Mouse (Mus musculus) Patski (cell line): ENCODE data around the gene Gm42906. TPM values are rescaled to one million over a fixed set of nuclear protein-coding genes. Genes with fewer than 3 reads are reported as not detected.

Source experiments
- ATAC-seq: fragments of 100-300 bp; one replicate; pipeline ENCODE4 v1.8.0; 2021
- CTCF ChIA-PET: fragments of 350-600 bp; sonication (Branson Sonifier 250); formaldehyde crosslinking; loops from one replicate; lab custom pipeline; 2022; ENCODE audit warnings: inconsistent platforms; lab: Charles Lee
- POLR2A ChIA-PET: fragments of 350-600 bp; sonication (Branson Sonifier 250); formaldehyde crosslinking; loops from one replicate; lab custom pipeline; 2022; ENCODE audit warnings: antibody characterized with exemption, inconsistent platforms; lab: Charles Lee
- DNase-seq: peaks from one replicate; pipeline ENCODE4 v3.0.0-alpha.2; 2011; ENCODE audit warnings: low read depth, low spot score
- H3K27me3 ChIP-seq: fragments of 371-371 bp; one replicate; pipeline ENCODE4 v1.5.1; 2021
- CTCF ChIP-seq: fragments of 100-300 bp; IDR thresholded peaks from one replicate; pipeline ENCODE4 v1.5.1; 2021
- in situ Hi-C: fragments of 300-500 bp; cut with MboI; formaldehyde crosslinking; loops from 3 replicates; pipeline ENCODE4 v1.11.1; 2018; ENCODE audit warnings: low pct_unique_long_range_greater_than_20kb, mixed read lengths
- polyA plus RNA-seq: library from polyadenylated mRNA; unstranded; gene quantifications from one replicate; pipeline ENCODE4 v1.2.3, GENCODE M21; 2021

Gene Gm42906
- polyA plus RNA-seq, 1 experiment from 2014 or later = not detected

DNA sequence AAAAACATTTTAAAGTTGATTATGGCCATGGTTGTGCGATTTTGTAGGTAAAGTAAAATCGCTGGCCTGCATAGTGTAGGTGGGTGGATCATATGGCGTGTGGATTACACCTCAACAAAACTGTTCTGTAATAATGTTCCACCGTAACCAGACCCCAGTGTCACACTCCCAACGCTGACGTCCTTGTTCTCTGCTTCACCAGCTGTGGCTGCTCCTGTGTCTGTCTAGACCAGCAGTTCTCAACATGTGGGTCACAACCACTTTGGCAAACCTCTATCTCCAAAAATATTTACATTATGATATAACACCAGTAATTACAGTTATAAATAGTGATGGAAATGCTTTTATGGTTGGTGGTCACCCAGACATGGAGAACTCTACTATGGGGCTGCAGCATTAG, 150.0 kb downstream of the Gm42906 start:
- DNase-seq = no peak
- no peak for TF ChIP-seq CTCF
- in situ Hi-C loops = no loop called here
- ChIA-PET CTCF (interaction anchor here (1.0 kb wide), 1 partner anchor 17 kb away, joined by 3 read pairs; no protein-coding TSS in a partner anchor), POLR2A (no interaction called here)
- no peak for ATAC-seq
- no peaks in the 10 kb centered on the region for H3K27me3 ChIP-seq

DNA sequence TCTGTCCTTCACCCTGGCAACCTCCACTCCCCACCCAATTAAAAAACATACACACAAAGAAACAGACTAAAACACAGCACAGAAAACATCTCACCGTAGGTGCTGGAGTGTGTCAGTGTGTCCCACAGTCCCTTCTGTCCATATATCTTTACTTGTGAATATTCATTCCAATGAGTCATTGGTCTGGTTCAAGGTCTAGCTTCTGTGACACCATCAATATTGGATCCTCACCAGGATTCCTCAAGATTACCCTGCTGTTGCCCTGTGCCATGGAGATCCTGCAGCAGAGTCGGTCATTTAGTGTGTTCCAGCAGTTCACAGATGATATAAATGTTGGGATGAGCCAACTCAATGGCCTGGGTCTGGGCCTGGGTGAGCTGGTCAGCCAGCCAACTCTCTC, 152.0 kb downstream of the Gm42906 start:
- DNase-seq (no peak), ATAC-seq (no peak)
- in situ Hi-C loops = no loop called here
- CTCF ChIA-PET = no interaction called here
- TF ChIP-seq CTCF = no peak
- POLR2A ChIA-PET = no interaction called here
- H3K27me3 ChIP-seq = no peaks in the 10 kb centered on the region

DNA sequence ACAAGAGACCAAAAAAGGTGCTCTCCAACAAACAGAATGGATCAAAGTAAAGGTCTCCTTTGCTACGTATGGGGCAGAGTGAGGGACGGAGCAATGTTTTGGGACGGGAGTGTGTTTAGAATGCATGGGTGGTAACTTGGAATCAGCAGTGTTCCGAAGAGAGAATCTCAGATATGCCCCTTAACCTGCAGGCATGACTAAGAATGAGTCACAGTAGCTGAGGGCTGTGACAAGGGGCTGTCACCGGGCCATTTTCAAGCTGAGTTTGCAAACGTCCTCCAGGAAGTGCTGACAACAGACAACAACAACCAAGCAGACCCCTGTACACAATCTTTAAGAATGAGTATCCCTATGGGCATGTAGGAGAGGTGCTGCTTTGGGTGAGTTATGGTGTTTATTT, 153.7 kb downstream of the Gm42906 start:
- POLR2A ChIA-PET = interaction anchor here (0.6 kb wide), 1 partner anchor 86 kb away, joined by 4 read pairs; no protein-coding TSS in a partner anchor
- TF ChIP-seq CTCF = no peak
- no peaks in the 10 kb centered on the region for H3K27me3 ChIP-seq
- in situ Hi-C loops = no loop called here
- CTCF ChIA-PET = interaction anchor here (1.5 to 2.8 kb wide), 2 partner anchors 11 to 13 kb away, joined by 4 to 8 read pairs; no protein-coding TSS in a partner anchor
- ATAC-seq (peak; percentile 88), DNase-seq (peak; percentile 42)

DNA sequence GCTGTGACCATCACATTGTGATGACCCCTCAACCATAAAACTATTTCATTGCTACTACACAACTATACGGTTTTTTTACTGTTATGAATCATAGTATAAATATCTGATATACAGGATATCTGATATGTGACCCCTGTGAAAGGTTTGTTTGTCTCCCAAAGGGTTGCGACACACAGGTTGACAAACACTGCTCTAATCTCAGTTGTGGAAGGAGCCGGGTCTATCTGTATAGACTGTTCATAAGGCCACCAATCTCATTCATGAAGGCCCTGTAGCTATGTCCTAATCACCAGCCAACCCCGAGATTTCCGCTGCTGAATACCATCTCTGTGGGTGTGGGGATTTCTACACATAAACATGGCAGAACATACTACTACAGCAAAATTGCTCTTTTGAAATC, 157.1 kb downstream of the Gm42906 start:
- TF ChIP-seq CTCF = no peak
- H3K27me3 ChIP-seq = no peaks in the 10 kb centered on the region
- POLR2A ChIA-PET = no interaction called here
- CTCF ChIA-PET = interaction anchor here (1.6 kb wide), 1 partner anchor 18 kb away, joined by 3 read pairs; no protein-coding TSS in a partner anchor
- in situ Hi-C loops = no loop called here
- ATAC-seq (no peak), DNase-seq (no peak)

DNA sequence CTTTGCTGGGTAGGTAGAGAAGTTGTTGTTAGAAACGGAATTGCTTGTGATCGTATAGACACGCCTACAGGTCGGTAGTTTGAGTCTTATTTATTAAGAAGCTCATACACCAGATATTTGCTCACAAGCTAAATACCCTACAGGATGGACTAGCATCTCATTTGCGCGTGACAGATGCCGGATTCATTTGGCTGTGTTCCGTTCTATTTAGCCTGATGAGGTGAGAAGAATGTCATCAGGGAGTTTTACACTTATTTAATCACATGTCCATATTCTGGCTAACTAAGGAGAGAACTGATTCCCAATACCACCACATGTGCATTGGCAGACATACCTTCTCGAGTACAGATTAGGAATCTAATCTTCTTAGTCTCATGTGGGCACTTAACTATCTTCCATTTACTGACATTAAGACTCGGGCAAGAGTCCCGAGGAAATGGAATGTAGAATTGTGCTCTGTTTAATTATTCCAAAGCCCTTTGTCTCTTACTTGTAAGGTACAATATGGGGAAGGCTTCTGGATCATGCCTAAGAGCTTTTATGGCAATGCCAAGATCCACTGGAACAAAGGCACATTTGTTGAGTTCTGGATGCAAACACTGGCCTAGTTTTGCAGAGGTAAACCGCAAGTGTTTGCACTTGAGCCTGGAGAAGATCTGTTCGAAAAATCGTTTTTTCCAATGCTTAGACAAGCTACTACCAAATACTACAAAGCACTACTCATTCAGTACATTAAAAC, 160.9 kb downstream of the Gm42906 start:
- ChIA-PET CTCF (no interaction called here), POLR2A (interaction anchor here (0.5 kb wide), 1 partner anchor 115 kb away, joined by 3 read pairs; no protein-coding TSS in a partner anchor)

DNA sequence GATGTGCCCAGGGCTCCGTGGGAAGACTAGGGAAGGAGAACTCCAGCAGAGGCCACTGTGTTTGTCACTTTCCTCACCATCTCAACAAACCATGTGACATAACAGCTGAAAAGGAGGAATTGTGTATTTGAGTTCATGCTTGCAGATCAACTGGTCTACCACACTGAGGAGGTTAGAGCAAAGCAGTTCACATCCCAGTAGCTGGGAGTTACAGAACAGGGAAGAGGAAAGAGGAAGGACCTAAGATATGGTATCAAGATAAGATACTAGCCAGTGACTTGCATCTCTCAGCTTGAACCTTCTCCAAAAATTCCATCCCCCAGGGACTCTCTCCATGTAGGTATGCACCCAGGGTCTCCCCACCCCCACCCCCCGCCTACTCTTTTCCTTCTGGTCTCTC, 166.4 kb downstream of the Gm42906 start:
- no peak for TF ChIP-seq CTCF
- CTCF ChIA-PET = interaction anchor here (1.2 to 1.6 kb wide), 3 partner anchors 9 to 17 kb away, joined by 3 to 4 read pairs (median 4); no protein-coding TSS in a partner anchor

More for the DNA sequence above, 160.9 kb downstream of the Gm42906 start:
- TF ChIP-seq CTCF = no peak
- no peaks in the 10 kb centered on the region for H3K27me3 ChIP-seq
- ATAC-seq (no peak), DNase-seq (no peak)
- in situ Hi-C loops = no loop called here

DNA sequence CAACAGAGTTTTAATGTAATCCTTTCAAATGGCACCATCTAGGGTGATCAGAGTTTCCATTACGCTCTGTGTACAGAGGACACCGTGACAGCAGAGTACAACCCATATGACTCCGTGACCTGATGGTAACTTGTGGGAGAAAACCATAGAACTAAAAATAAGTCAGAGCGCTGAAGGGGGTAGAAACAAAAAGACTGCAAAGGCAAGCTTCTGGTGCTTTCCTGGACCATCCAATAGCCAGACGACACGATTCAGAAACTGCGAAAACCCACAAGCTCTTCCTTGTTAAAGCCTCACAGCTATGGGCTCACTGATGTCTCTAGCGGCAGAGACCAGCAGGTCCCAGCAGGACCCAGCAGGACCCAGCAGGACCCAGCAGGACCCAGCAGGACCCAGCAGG, 175.8 kb downstream of the Gm42906 start:
- TF ChIP-seq CTCF = no peak
- DNase-seq (no peak), ATAC-seq (no peak)
- in situ Hi-C loops = no loop called here
- ChIA-PET POLR2A (interaction anchor here (0.7 kb wide), 1 partner anchor 64 kb away, joined by 6 read pairs; no protein-coding TSS in a partner anchor), CTCF (interaction anchor here (0.7 to 1.8 kb wide), 7 partner anchors 9 to 113 kb away, joined by 3 to 5 read pairs (median 4); no protein-coding TSS in a partner anchor)
- H3K27me3 ChIP-seq = no peaks in the 10 kb centered on the region

More for the DNA sequence above, 166.4 kb downstream of the Gm42906 start:
- DNase-seq = no peak
- in situ Hi-C loops = no loop called here
- no peak for ATAC-seq
- POLR2A ChIA-PET = interaction anchor here (1.1 kb wide), 1 partner anchor 71 kb away, joined by 7 read pairs; no protein-coding TSS in a partner anchor
- H3K27me3 ChIP-seq = no peaks in the 10 kb centered on the region

DNA sequence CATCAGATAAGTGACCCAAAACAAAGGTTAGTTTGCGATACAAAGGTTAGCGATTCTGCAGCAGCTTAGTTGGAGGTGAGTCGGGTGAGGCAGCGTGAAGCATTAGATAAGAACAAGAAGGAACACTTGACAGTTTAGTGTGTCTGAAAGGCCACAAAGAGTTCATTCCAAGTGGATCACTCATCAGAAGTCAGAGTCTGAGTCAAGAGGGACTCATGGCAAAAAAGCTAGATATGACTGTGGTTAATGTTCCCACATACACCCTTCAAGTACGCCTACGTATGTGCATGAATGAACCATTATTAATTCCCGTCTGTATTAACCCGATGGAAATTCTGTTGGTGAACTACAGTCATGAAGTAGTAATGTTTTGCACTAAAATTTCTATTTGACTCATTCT, 176.3 kb downstream of the Gm42906 start:
- ATAC-seq = peak; percentile 82
- DNase-seq = no peak

DNA sequence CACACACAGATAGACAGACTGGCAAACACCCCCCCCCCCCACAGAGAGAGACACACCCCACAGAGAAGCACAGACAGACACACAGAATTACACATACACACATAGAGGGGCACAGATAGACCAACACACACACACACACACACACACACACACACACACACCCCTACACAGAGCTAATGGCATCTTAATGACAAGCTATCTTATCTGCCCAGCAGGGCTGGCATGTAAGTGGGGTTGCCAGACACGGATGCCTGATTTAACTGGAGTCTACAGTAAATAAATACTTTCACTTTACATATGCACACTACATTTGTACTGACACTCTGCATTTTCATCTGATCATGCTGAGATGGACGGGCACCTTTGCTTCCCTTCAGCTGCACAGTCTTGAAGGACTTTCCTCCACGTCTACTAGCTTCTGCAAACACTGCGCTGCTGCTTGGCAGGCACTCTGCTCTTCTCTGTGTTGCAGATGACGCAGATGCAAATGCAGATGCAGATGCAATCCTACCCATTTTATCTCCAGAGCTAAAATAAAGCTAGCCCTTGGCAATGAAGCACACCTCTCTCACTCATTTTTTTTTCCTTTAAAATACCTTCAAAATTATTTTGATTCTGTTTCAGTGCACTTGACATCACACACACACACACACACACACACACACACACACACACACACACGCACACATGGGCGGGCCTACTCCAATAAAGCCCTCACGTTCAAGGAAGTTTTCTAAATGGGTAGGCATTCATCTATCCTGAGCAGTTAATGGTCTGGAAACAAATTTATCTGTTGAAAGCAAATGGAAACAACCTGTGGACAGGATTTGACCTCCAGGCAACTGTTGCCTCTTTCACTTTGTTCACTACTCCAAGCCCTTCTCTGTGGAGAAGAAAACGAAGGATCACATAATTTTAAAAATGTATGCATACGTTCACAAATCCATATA, 179.0 kb downstream of the Gm42906 start:
- CTCF ChIA-PET = interaction anchor here (1.5 to 1.7 kb wide), 2 partner anchors 9 to 105 kb away, joined by 4 read pairs; no protein-coding TSS in a partner anchor
- POLR2A ChIA-PET = no interaction called here
- ATAC-seq = no peak
- no peak for TF ChIP-seq CTCF
- in situ Hi-C loops = loop anchor here (5.0 to 10.0 kb wide), 2 partner anchors 102 to 116 kb away; no protein-coding TSS in a partner anchor
- DNase-seq = no peak
- H3K27me3 ChIP-seq = no peaks in the 10 kb centered on the region

More for the DNA sequence above, 176.3 kb downstream of the Gm42906 start:
- TF ChIP-seq CTCF = no peak
- in situ Hi-C loops = no loop called here
- ChIA-PET POLR2A (no interaction called here), CTCF (interaction anchor here (0.9 to 1.8 kb wide), 6 partner anchors 10 to 112 kb away, joined by 3 to 5 read pairs (median 4); no protein-coding TSS in a partner anchor)
- no peaks in the 10 kb centered on the region for H3K27me3 ChIP-seq

DNA sequence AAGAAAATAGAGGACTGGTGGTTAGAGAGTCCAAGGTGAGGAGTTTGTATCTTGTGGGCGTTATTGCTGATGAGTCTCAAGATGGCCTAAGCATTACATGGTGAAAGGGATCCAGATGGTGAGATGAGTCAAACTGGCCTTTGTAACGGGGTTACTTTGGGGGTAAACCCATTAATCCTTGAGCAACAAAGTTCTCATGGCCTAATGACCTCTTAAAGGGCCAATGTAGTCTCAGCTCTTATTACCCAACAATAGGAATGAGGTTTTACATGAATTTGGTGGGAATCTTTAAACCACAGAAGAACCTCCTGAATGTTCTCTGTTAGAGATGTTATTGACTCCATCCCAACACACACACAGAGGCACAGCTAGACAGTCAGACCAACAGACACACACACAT, 179.9 kb downstream of the Gm42906 start:
- ATAC-seq (no peak), DNase-seq (no peak)
- TF ChIP-seq CTCF = no peak
- H3K27me3 ChIP-seq = no peaks in the 10 kb centered on the region
- in situ Hi-C loops = loop anchor here (5.0 to 10.0 kb wide), 2 partner anchors 101 to 117 kb away; no protein-coding TSS in a partner anchor
- ChIA-PET POLR2A (no interaction called here), CTCF (interaction anchor here (1.7 kb wide), 1 partner anchor 104 kb away, joined by 4 read pairs; no protein-coding TSS in a partner anchor)
